Mouse (Mus musculus) spleen, embryonic (tissue): ENCODE data around the gene Tuba4a.
"Not testable (repeated sequence)": the region's sequence is repeated elsewhere in the genome, so short reads cannot be mapped to it uniquely, and the experiment has no call there.

Source experiments
- CTCF ChIA-PET: fragments of 350-600 bp; sonication (Branson Sonifier 250); formaldehyde crosslinking; loops from one replicate; lab custom pipeline; 2022; lab: Charles Lee

The Tuba4a gene

DNA sequence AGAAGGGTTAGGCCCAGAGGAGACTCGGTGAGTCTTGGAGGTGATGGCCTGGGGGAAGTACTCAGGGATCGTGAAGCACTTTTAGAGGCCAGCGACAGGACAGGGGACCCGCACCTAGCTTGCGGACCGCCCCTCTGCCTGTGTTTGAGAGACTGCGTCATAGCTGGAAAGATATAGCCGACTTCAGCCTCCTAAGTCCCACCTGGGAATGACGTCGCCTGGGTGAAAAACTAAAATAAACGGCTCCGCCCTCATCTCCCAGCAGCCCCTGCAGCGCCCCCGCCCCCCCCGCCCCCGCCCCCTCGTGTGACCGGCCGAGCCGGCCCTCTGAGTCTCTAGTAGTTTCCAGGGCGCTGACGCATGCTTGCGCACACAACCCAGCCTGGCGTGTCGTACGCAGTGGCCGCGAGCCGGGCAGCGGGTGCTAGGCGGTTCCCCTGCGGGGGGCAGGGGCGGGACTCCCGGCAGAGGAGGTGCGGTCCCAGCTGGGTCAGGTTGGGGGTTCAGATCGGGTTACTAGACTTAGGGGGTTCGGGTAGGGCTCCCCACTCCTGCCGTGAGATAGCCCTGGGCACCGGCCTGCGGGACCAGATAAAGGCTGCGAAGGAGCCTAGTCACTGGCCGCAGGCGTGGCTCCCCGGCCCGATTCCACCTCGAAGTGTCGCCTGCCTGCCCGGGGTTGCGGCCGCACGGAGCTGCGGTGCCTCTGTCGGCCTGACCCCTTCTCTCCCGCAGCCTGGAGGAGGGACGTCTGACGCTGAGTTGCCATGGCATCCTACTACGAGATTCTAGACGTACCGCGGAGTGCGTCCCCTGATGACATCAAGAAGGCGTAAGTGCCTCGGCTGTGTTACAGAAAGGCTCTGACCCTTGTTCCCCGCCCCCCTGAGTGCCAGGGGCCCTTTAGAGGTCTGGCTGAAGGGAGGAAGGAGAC is 16.7 kb upstream of the Tuba4a start, which contains the start of gene Dnajb2:
TSS of gene Dnajb2 (plus strand) at position 290 of the 934 bp plus-strand sequence.
- CTCF ChIA-PET: interaction anchor here (0.6 to 1.9 kb wide), 7 partner anchors 13 to 535 kb away, joined by 3 to 25 read pairs (median 5); partner anchors contain the start of gene Zfand2b

DNA sequence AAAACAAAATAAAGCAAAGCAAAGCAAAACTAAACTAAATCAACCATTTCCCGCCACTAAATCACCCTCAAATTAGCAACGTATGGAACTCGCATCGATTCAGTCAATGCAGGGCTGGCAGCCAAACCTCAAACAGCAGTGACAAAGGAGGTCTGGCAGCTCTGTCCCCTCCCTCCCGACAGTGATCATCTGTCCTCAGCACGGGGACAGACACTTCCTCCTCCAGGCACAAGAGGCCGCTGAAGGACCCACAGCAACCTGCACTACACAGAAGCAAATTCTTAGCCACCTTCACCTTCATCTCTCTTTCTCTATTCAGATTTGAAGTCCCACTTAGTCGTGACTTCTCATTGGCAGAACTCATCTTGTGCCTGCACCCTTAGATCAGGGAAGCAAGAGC is 14.9 kb upstream of the Tuba4a start:
- CTCF ChIA-PET: interaction anchor here (0.7 kb wide), 1 partner anchor 17 kb away, joined by 3 read pairs; no protein-coding TSS in a partner anchor

DNA sequence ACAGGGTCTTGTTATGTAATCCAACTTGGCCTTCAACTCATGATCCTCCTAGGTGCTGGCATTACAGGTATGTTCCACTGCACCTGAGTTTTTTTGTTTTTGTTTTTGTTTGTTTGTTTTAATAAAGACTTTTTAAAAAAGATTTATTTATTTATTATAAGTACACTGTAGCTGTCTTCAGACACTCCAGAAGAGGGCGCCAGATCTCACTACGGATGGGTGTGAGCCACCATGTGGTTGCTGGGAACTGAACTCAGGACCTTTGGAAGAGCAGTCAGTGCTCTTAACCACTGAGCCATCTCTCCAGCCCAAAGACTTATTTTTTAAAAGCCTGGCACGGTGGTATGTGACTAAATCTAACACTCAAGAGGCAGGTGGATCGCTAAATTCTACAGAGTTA is 12.8 kb upstream of the Tuba4a start:
- CTCF ChIA-PET: not testable (repeated sequence)

DNA sequence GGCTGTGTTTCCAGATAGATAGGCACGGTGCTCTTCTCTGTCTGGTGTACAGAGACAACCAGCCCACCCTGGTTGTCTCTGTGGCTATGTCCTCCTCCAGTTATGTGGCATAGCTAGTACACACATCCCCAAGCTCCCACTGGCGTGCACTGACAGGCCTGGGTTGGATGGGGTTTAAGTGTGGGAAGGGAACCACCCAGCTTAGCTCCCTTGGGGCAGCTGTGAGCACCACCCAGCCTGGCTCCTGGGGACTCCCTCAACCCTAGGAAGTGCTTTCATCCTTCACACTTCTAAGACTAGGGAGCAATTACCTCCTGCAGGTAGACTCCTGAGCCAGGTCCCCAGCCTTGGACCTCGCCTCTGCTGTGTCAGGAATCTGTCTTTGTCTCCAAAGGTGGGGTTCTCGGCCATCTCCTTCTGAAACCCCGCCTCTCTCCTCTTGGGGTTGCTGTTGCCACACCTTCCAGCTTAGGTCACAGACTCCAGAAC is 12.0 kb upstream of the Tuba4a start, which contains the start of gene A630095N17Rik:
TSS of gene A630095N17Rik (minus strand) at position 439 of the 489 bp plus-strand sequence.
- CTCF ChIA-PET: no interaction called here

DNA sequence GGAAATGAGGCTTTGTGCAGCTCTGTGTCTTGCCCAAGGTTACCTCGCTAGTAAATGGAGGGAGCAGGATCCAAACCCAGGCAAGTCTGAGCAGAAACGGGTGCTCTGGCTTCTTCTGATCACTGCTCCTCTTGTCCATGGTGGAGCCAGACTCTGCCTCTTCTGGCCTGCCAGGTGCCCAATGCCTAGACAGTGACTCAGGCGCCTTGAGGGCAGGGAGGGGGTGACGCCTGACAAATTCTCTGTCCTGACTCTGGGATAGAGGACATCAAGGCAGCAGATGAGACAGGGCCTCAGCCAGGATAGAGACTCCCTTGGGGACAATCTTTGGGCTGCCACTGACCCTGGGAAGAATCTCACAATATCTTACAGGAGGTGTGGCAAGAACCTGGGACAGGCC is 11.6 kb upstream of the Tuba4a start:
- CTCF ChIA-PET: no interaction called here

DNA sequence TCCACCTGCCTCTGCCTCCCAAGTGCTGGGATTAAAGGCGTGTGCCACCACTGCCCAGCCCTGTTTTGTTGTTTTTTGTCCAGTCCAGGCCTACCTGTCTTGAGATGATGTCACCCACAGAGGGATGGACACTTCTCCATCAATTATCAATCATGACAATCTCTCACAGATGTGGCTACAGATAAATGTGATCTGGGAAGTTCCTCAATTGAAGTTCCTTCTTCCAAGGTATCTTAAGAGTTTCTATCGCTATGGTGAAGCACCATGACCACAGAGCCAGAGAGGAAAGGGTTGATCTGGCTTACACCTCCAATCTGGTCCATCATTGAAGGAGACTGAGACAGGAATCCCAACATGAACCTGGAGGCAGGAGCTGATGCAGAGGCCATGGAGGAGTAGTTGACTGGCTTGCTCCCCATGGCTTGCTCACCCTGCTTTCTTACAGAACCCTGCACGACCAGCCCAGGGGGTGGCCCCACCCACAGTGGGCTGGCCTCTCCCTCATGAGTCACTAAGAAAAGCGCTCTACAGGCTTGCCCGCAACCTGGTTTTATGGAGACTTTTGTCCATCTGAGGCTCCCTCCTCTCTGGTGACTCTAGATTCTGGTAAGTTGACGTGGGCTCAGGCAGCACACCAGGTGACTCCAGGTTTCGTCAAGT is 10.8 kb upstream of the Tuba4a start:
- CTCF ChIA-PET: no interaction called here

DNA sequence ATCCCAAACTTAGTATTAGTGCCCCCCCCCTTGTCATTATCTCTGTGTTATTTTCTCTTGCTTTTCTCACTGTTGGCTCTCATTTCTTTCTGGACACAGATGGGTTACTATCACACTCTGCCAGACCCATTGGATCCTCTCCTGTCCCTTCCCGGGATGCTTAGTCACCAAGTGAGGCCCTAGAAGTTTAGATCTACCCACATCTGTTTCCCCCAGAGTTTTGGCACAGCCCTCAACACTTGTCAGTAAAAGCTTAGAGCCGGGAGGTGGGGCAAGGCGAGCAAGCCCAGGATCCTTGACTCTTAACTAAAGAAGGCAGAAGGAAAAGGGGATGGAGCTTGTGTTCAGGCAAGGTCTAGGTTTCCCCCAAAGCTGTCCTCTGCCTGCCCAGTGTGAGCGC is 9.5 kb upstream of the Tuba4a start:
- CTCF ChIA-PET: no interaction called here

DNA sequence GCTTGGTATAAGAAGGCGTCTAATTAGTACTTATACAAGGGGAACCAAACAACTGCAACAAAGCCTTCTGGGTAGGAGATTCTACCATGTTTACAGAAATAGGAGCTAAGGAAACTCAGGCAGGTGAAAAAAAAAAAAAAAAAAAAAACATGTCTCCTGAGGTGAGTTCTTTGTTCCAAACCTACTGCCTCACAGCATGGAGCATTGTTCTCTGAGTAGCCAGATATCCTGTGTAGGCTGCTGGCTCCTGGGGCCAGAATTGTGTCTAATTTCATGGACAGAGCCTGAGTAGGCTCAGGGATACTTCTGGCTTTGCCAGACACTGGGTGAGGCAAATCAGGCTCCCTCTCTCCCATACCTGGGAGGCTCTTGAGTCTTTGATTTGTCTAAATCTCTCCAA is 8.0 kb upstream of the Tuba4a start:
- CTCF ChIA-PET: interaction anchor here (0.7 kb wide), 1 partner anchor 24 kb away, joined by 3 read pairs; no protein-coding TSS in a partner anchor

DNA sequence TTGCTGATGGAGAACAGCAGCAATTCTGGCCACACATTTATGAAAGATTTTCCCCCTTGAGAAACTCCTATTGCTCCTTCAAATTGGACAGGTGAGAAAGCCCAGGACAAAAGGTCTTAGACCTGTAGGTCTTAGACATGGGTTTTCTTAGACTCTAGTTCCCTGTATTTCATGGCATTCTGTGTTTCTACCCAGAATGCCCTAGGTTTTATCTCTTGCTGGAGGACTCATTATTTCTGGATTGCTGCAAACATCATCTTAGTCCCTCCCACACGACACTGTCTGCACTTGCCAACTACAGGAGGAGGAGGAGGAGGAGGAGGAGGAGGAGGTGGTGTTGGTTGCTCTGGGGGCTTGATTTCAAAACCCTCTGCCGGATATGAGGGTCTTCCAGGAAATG is 6.5 kb upstream of the Tuba4a start:
- CTCF ChIA-PET: no interaction called here

DNA sequence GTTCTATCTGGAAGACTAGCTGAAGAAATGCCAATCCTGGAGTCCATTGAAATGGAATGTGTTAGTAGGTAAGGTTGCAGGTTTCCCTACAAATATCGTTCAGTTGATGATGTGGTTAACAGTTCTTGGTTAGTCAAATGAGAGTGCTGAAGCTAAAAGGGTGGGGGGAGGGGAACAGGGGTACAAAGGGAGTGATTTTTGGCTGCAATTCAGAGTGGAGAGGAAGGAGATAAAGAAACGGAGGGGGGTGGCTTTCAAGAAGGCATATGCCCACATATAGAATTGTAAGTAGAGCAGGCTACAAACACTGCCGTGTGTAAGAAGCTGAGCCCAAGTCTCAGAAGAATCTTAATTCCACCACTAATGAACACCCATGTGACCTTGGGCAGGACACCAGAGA is 5.8 kb upstream of the Tuba4a start:
- CTCF ChIA-PET: no interaction called here

DNA sequence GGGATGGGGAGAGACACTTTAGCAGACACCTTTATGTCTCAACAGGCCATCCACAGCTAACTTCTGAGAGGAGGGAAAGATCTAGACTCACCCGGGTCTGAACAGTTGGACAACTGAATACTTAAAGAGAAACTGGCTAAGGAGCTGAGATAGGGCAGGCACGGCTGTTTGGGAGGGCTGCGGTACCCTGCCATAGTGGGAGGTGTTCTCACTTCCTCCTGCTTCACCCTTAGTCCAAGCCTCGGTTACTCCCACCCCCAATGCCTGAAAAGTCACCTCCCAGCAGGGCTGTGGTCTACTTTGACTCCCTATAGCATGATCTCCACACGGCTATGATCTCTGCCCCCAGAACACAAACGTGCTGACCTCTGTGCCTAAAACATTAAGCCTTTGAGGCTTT is 3.9 kb upstream of the Tuba4a start:
- CTCF ChIA-PET: interaction anchor here (0.7 kb wide), 1 partner anchor 12 kb away, joined by 9 read pairs; no protein-coding TSS in a partner anchor

DNA sequence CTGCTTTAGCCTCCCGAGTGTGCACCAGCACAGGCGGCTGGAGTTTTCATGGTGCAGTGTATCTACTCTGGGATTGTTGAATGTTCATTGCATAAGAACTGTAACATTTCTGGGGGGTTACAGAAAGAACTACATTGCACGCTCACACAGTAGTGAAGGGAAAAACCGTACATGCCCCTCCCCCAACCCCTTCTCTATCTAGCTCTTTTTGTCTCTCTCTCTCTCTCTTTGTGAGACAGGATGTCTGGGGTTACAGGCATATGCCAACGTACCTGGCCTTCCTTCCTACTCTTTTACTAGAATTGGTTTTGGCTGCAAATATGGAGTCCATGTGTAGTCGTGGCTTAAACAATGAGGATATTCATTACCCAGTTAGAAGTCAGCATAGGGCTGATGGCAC is 3.3 kb upstream of the Tuba4a start:
- CTCF ChIA-PET: no interaction called here

DNA sequence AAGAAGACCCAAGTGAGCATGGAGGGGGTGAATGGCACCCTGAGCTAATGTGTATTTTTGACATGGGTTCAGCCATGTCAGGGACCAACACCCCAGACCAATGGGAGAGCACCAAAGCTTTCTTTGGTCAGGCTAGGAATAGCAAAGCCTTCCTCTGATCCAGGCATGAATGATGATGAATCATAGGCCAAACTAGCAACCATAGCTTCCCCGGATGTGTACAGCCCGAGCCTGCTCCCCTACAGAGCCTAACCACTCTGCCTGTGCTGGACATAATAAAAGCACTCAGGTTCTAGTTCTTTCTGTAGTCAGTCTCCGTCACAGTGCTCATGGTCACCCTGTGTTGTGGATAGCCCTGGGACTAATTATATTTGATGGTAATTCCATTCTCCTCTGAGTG is 1.9 kb upstream of the Tuba4a start:
- CTCF ChIA-PET: interaction anchor here (0.7 kb wide), 1 partner anchor 10 kb away, joined by 4 read pairs; no protein-coding TSS in a partner anchor

DNA sequence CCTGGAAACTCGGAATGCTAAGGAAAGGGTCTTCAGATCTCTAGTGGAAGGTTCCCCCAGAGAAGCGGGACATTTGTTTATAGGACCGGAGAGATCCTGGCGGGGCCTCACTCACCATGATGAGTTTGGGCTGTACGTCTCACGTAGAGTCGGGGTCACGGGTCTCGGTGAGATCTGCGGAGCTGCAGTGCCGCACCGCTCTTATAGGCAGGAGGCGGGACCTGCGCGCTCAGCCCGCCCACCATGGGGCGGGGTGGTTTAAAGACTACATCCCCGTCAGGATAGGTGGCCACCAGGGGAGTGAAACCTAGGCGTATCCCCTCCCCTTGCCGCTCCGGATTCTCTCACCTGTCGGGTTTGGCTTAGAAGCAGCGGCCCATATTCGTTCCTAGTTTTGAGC is 587 bp downstream of the Tuba4a start:
- CTCF ChIA-PET: interaction anchor here (0.6 kb wide), 1 partner anchor 306 kb away, joined by 3 read pairs; no protein-coding TSS in a partner anchor

DNA sequence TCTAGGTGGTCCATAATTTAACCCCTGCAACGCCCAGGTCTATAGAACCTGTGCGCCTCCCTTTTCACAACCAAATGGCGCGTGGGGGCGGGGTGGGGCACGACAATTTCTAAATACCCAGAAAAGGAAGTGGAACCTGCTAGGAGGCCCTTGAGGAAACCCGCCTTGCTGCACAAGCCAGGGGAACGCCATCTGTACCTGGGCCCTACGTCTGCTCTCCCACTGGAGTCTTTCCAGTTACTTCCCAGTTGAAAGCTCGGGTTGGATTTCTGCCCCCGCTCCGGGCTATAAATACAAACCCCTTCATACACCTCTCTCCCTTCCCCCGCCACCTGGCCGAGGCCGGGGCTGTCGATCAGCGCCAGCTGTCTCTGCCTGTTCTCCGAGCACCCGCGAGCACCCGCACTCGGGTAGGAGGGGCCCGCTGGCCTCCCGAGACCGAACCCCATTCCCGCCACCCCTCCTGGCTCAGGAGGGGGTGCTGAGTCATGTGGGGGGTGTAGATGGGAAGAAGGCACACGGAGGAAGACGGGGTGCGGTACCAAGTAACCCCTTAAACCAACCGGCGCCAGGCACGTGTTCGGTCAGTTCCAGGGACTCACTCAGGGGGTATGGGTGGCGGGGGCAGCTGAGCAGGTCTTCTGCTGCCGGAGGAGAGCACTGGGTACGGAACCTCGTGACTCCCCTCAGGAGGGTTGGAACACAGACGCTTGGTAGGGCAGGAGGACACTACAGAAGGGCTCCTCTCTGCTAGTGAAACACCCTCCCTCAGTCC is 1.3 kb downstream of the Tuba4a start:
- CTCF ChIA-PET: interaction anchor here (1.4 kb wide), 1 partner anchor 18 kb away, joined by 5 read pairs; no protein-coding TSS in a partner anchor

DNA sequence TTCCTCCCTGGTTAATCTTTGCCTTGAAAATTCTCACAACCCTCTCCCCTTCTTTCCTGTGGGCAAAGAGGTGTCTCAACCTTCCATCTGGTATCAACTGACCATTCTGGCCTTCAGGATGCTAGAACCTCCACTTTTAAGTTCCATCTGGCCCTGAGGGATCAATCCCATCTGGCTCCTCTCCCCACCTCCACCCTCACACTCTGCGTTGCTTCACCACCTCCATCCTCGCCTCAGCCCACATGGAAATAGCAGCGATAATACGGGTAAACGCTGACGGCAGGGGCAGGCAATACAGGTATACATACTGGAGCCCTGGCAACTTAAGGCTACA is 1.8 kb downstream of the Tuba4a start:
- CTCF ChIA-PET: interaction anchor here (1.4 kb wide), 1 partner anchor 19 kb away, joined by 5 read pairs; no protein-coding TSS in a partner anchor

DNA sequence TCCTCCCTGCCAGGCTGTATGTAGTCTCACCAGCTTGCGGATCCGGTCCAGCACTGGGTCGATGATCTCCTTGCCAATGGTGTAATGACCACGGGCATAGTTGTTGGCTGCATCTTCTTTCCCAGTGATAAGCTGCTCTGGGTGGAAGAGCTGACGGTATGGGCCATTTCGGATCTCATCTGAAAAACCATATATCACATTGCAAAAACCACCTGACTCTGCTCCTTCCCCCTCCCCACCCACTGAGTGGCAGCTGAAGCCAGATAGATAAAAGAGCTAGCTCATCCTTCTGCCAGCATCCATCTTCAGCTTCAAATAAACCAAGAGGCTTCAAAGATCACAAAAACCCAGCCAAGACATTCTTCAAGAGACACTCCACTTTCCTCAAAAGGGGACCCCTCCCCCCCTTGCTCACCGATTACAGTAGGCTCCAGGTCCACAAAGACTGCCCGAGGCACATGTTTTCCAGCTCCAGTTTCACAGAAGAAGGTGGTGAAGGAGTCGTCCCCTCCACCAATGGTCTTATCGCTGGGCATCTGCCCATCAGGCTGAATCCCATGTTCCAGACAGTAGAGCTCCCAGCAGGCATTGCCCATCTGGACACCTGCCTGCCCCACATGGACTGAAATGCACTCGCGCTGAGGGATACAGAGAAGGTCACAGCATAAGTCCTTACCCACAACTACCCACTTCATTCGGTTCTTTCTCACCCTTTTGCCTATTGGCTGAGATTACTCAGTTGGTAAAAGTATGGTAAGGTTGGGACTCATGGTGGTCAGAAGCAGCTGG is 2.7 kb downstream of the Tuba4a start:
- CTCF ChIA-PET: interaction anchor here (0.6 kb wide), 1 partner anchor 454 kb away, joined by 9 read pairs; no protein-coding TSS in a partner anchor

DNA sequence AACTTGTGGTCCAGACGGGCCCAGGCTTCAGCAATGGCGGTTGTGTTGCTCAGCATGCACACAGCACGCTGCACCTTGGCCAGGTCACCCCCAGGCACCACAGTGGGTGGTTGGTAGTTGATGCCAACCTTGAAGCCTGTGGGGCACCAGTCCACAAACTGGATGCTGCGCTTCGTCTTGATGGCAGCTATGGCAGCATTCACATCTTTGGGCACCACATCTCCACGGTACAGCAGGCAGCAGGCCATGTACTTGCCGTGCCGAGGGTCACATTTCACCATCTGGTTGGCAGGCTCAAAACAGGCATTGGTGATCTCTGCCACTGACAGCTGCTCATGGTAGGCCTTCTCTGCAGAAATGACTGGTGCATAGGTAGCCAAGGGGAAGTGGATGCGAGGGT is 3.9 kb downstream of the Tuba4a start:
- CTCF ChIA-PET: no interaction called here

DNA sequence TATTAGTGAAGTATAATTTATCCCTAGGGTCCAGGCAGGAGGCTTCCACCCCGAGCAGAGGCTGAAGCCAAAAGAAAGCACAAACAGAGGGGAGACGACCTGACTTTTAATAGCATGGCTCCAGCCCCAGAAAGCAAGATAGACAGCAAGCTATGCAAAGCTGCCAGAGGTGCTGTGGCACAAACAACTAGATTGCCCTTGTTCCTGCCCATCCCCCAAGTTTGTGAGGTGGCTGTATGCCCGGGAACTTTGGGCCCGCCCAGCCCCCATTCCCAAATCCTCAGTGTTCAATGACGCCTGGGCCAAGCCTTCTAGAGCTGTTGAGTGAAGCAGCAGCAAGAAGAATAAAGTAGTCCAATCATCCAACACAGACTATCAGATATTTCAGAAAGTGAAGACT is 4.8 kb downstream of the Tuba4a start:
- CTCF ChIA-PET: interaction anchor here (0.6 kb wide), 1 partner anchor 49 kb away, joined by 3 read pairs; no protein-coding TSS in a partner anchor

DNA sequence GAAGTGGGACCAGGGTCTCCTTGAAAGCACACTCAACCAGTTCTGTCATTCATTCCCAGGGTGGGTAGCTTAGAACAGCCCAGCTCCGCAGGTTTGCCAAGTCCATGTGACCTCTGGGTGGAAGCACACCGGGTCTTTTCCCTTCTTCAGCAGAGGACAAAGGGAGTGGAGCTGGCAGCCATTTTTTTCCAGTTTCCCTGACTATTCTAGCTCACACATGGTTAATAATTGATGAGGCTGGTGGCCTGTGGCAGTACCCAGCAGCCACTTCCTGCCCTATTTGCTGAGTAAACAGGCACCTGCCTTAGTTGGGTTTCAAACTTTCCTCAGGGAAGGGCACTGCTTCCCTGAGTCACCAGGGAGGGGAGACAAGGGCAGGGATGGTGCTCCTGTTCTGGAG is 5.2 kb downstream of the Tuba4a start:
- CTCF ChIA-PET: interaction anchor here (0.6 kb wide), 1 partner anchor 49 kb away, joined by 3 read pairs; no protein-coding TSS in a partner anchor
